In genomic region chr13:78208689-78209410, GRCm38 (mm10) we compare ENCODE assay signal across 11 mouse cellular contexts. TPM values are rescaled to one million over a fixed set of nuclear protein-coding genes. Genes with fewer than 3 reads are reported as not detected.
A peak's percentile ranks its signal among the peaks of the same experiment; 100 is the strongest.
DNase-seq lines count a peak whose midpoint lies in the region; ATAC-seq lines count a peak whose summit lies in the region.
"Had no signal": no experiment of that assay in that cellular context is flagged by ENCODE, and none has a peak within 500 bp of the region (broad histone marks: within the 10 kb centered on the region; RNA-seq: fewer than 3 reads in every experiment).

No protein-coding gene starts in this region.

- no peak overlapping the region for H3K4me3 ChIP-seq in kidney, embryonic 16.5 days (ENCODE audit: low read length)
- no peak overlapping the region for H3K4me3 ChIP-seq in embryonic facial prominence, embryonic 12.5 days
- H3K4me3 ChIP-seq in hindbrain, embryonic 15.5 days, result no peak overlapping the region
- 0 out of 2 replicates have a peak overlapping the region, but pooled peaks have one; percentile 41 for H3K4me3 ChIP-seq in neural tube, embryonic 15.5 days (replicated peaks)

- 30% methylated on average over 14 of the region's 14 CpGs for WGBS in kidney, embryonic 16.5 days
- WGBS in embryonic facial prominence, embryonic 12.5 days, result 19% methylated on average over 14 of the region's 14 CpGs
- 22% methylated on average over 14 of the region's 14 CpGs for WGBS in hindbrain, embryonic 15.5 days
- 12% methylated on average over 14 of the region's 14 CpGs for WGBS in neural tube, embryonic 15.5 days

- ATAC-seq in kidney, embryonic 16.5 days (ENCODE audit: low FRiP score, low TSS enrichment), result no peak
- ATAC-seq in embryonic facial prominence, embryonic 12.5 days (ENCODE audit: insufficient number of reproducible peaks, insufficient read depth, low FRiP score, low TSS enrichment), result no peak
- ATAC-seq in hindbrain, embryonic 15.5 days (ENCODE audit: low FRiP score, low read depth), result no peak
- no peak for ATAC-seq in neural tube, embryonic 15.5 days (ENCODE audit: low FRiP score)

- no peaks in the 10 kb centered on the region for H3K36me3 ChIP-seq in kidney, embryonic 16.5 days (ENCODE audit: insufficient read depth, low read length)
- no peaks in the 10 kb centered on the region for H3K36me3 ChIP-seq in embryonic facial prominence, embryonic 12.5 days
- no peaks in the 10 kb centered on the region for H3K36me3 ChIP-seq in hindbrain, embryonic 15.5 days
- H3K36me3 ChIP-seq in neural tube, embryonic 15.5 days, result no peaks in the 10 kb centered on the region
- H3K36me3 ChIP-seq: heart, embryonic 15.5 days had no signal

- H3K4me2 ChIP-seq in kidney, embryonic 16.5 days (replicated peaks; ENCODE audit: low read depth, low read length), result peak overlapping the region; percentile 88
- H3K4me2 ChIP-seq in embryonic facial prominence, embryonic 12.5 days (replicated peaks), result peak overlapping the region; percentile 77
- peak overlapping the region; percentile 74 for H3K4me2 ChIP-seq in hindbrain, embryonic 15.5 days
- peak overlapping the region; percentile 90 for H3K4me2 ChIP-seq in neural tube, embryonic 15.5 days

- H3K27ac ChIP-seq in kidney, embryonic 16.5 days (ENCODE audit: low read length), result no peak overlapping the region
- no peak overlapping the region for H3K27ac ChIP-seq in embryonic facial prominence, embryonic 12.5 days
- H3K27ac ChIP-seq in hindbrain, embryonic 15.5 days (replicated peaks), result peak overlapping the region; percentile 65
- H3K27ac ChIP-seq in neural tube, embryonic 15.5 days (replicated peaks), result 0 out of 2 replicates have a peak overlapping the region, but pooled peaks have one; percentile 46
- H3K27ac ChIP-seq: heart, embryonic 15.5 days had no signal

- H3K9ac ChIP-seq in kidney, embryonic 16.5 days (replicated peaks; ENCODE audit: low read length), result no peak overlapping the region
- no peak overlapping the region for H3K9ac ChIP-seq in embryonic facial prominence, embryonic 12.5 days
- H3K9ac ChIP-seq in hindbrain, embryonic 15.5 days, result no peak overlapping the region
- no peak overlapping the region for H3K9ac ChIP-seq in neural tube, embryonic 15.5 days (replicated peaks)
- H3K9ac ChIP-seq: heart, embryonic 15.5 days had no signal

- H3K27me3 ChIP-seq in kidney, embryonic 16.5 days (ENCODE audit: insufficient read depth, low read length), result peaks cover 7% of the 10 kb centered on the region; the same call in 1 of the 2 replicates
- peaks cover 12% of the 10 kb centered on the region for H3K27me3 ChIP-seq in embryonic facial prominence, embryonic 12.5 days
- H3K27me3 ChIP-seq in hindbrain, embryonic 15.5 days, result no peaks in the 10 kb centered on the region
- no peaks in the 10 kb centered on the region for H3K27me3 ChIP-seq in neural tube, embryonic 15.5 days (replicated peaks)
- H3K27me3 ChIP-seq: CH12.LX had no signal

- H3K4me1 ChIP-seq in kidney, embryonic 16.5 days (ENCODE audit: insufficient read depth, low read length), result peaks cover 50% of the 10 kb centered on the region
- H3K4me1 ChIP-seq in embryonic facial prominence, embryonic 12.5 days, result peaks cover 35% of the 10 kb centered on the region
- H3K4me1 ChIP-seq in hindbrain, embryonic 15.5 days (replicated peaks), result peaks cover 68% of the 10 kb centered on the region
- peaks cover 70% of the 10 kb centered on the region for H3K4me1 ChIP-seq in neural tube, embryonic 15.5 days

- no peak for DNase-seq in kidney, adult 9 months
- DNase-seq in cerebellum, postnatal 36 days, result no peak
- no peak for DNase-seq in layer of hippocampus, adult 11-12 months (ENCODE audit: low spot score)
- no peak for DNase-seq in adrenal gland, postnatal 14 days

- H3K9me3 ChIP-seq in kidney, embryonic 16.5 days (ENCODE audit: low read length), result no peaks in the 10 kb centered on the region
- no peaks in the 10 kb centered on the region for H3K9me3 ChIP-seq in embryonic facial prominence, embryonic 12.5 days
- H3K9me3 ChIP-seq in hindbrain, embryonic 15.5 days, result no peaks in the 10 kb centered on the region
- H3K9me3 ChIP-seq in neural tube, embryonic 15.5 days (replicated peaks), result no peaks in the 10 kb centered on the region
- H3K9me3 ChIP-seq: heart, embryonic 15.5 days had no signal

RNA-seq across cellular contexts. Expression of gene Nr2f1, which starts 9.3 kb away (rescaled TPM):
- 12.3 and 15.5 TPM in 2 replicates for polyA plus RNA-seq in kidney, embryonic 16.5 days (2015; fragmentation: Nextera tagmentation; extraction: Ambion mirVana)
- 46.5 and 49.0 TPM in 2 replicates for polyA plus RNA-seq in embryonic facial prominence, embryonic 12.5 days (2016; fragmentation: Nextera tagmentation; extraction: Ambion mirVana)
- polyA plus RNA-seq in hindbrain, embryonic 15.5 days (2015; fragmentation: Nextera tagmentation; extraction: Ambion mirVana), result 51.8 and 57.4 TPM in 2 replicates
- polyA plus RNA-seq in neural tube, embryonic 15.5 days (2015; fragmentation: Nextera tagmentation; extraction: Ambion mirVana), result 30.3 and 37.8 TPM in 2 replicates
- total RNA-seq in adrenal gland, postnatal 14 days (2021), result 19.6 and 22.0 TPM in 2 replicates
- total RNA-seq: CH12.LX; megakaryocyte progenitor cell, adult 5-6 weeks had no signal

Comparison
In these comparisons a context has a peak if more than half of its experiments do, and no peak if none do; other contexts are left out.
1. H3K27ac ChIP-seq: peak in hindbrain, embryonic 15.5 days (single experiment) and neural tube, embryonic 15.5 days (single experiment); none in kidney, embryonic 16.5 days (single experiment) and embryonic facial prominence, embryonic 12.5 days (single experiment).
2. Peak in every context shown above with its lines, with median percentiles within 50 percentile points of each other: H3K4me2 ChIP-seq.